Mouse (Mus musculus) heart, postnatal 0 days (tissue): ENCODE results near the gene Nlgn2. TPM values are rescaled to one million over a fixed set of nuclear protein-coding genes. Genes with fewer than 3 reads are reported as not detected.
A peak's percentile ranks its signal among the peaks of the same experiment; 100 is the strongest.

Experiments
- ATAC-seq: fragments of 200-750 bp; cut with Nextera tagmentation; 2 replicates; pipeline ENCODE4 v1.8.0; 2017; ENCODE audit warnings: low read depth, moderate number of reproducible peaks, moderate library complexity; ENCODE audit not compliant: insufficient read depth
- DNase-seq: peaks from one replicate; pipeline ENCODE4 v3.0.0-alpha.2; 2016; ENCODE audit warnings: low spot score
- H3K27ac ChIP-seq: fragments of 300-500 bp; sonication (generic); 2 replicates; pipeline ENCODE4 v1.5.1; 2014; ENCODE audit warnings: low read depth, mild to moderate bottlenecking
- H3K27me3 ChIP-seq: fragments of 300-500 bp; sonication (generic); 2 replicates; pipeline ENCODE4 v1.6.1; 2014; ENCODE audit warnings: low read length, mixed read lengths; ENCODE audit not compliant: control insufficient read depth, insufficient read depth
- H3K36me3 ChIP-seq: fragments of 300-500 bp; sonication (generic); replicated peaks from 2 replicates; pipeline ENCODE4 v1.6.1; 2014; ENCODE audit warnings: low read length, mixed read lengths; ENCODE audit not compliant: control insufficient read depth, insufficient read depth
- H3K4me1 ChIP-seq: fragments of 300-500 bp; sonication (generic); 2 replicates; pipeline ENCODE4 v1.6.1; 2014; ENCODE audit warnings: antibody characterized with exemption; ENCODE audit not compliant: control insufficient read depth, insufficient read depth
- H3K4me2 ChIP-seq: fragments of 300-500 bp; sonication (generic); 2 replicates; pipeline ENCODE4 v1.6.1; 2014; ENCODE audit warnings: low read depth, mild to moderate bottlenecking, low read length, moderate library complexity
- H3K4me3 ChIP-seq: fragments of 300-500 bp; sonication (generic); 2 replicates; pipeline ENCODE4 v1.5.1; 2014; ENCODE audit warnings: low read depth, low read length
- H3K9ac ChIP-seq: fragments of 300-500 bp; sonication (generic); replicated peaks from 2 replicates; pipeline ENCODE4 v1.6.1; 2014; ENCODE audit warnings: low read depth, low read length, mixed read lengths
- H3K9me3 ChIP-seq: fragments of 300-500 bp; sonication (generic); replicated peaks from 2 replicates; pipeline ENCODE4 v1.6.1; 2016; ENCODE audit warnings: low read length; ENCODE audit not compliant: control insufficient read depth
- CTCF ChIP-seq: IDR thresholded peaks from 2 replicates; pipeline ENCODE4 v1.5.1; 2016; ENCODE audit warnings: antibody characterized with exemption, control low read depth, low read depth
- EP300 ChIP-seq: IDR thresholded peaks from 2 replicates; pipeline ENCODE4 v1.6.1; 2016; ENCODE audit warnings: antibody characterized with exemption, low read depth
- WGBS: fragments of 180-500 bp; shearing (Covaris S2); extraction: QIAGEN DNeasy Blood & Tissue Kit; methylation state at CpG from one replicate; pipeline ENCODE4 v1.1.7; 2014; 5-methylcytosine and 5-hydroxymethylcytosine counted together
- polyA plus RNA-seq: library from polyadenylated mRNA; unstranded; fragments of >200 nt; fragmentation: Nextera tagmentation; extraction: Ambion mirVana; gene quantifications from 2 replicates; pipeline ENCODE4 v1.2.1, GENCODE M21; 2015
- total RNA-seq: library from RNA; depleted of rRNA; stranded (reverse); fragments of >200 nt; gene quantifications from 2 replicates; pipeline ENCODE4 v1.2.3, GENCODE M21; 2014; ENCODE audit warnings: low replicate concordance

Gene Nlgn2
- total and polyA plus RNA-seq, 2 experiments from 2014 or later: 0.89 to 4.5 TPM

DNA sequence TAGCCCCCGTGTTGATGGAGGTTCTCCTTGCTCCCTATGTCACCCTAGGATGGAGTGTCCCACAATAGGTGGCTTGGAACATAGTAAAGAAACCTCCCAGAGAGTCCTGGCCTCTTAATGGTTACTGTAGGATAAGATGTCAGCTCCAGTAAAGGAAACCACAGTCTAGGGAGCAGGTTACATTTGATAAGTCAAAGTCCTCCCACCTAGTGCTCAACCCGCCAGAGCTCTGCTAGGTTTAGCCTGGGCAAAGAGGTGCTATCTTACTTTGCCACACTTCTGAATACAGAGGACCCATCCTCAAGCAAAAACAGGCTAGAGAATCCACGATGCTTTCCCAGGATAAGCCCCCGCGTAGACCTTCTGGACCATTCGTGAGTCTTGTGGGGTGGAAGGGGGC lies 41.4 kb upstream of the Nlgn2 start:
- DNase-seq (no peak), ATAC-seq (no peak)
- no peaks in the 10 kb centered on the region for H3K36me3 ChIP-seq
- peaks cover 8% of the 10 kb centered on the region; the same call in 1 of the 2 replicates for H3K4me1 ChIP-seq
- H3K4me2 ChIP-seq: peak overlapping the region; percentile 81; the same call in 1 of the 2 replicates
- no peak overlapping the region for H3K27ac ChIP-seq
- no peaks in the 10 kb centered on the region for H3K9me3 ChIP-seq
- WGBS: 82% methylated on average over 6 of the region's 6 CpGs
- TF ChIP-seq EP300 (no peak), CTCF (no peak)
- H3K9ac ChIP-seq: no peak overlapping the region
- H3K4me3 ChIP-seq: 0 out of 2 replicates have a peak overlapping the region, but pooled peaks have one; percentile 58
- no peaks in the 10 kb centered on the region for H3K27me3 ChIP-seq

DNA sequence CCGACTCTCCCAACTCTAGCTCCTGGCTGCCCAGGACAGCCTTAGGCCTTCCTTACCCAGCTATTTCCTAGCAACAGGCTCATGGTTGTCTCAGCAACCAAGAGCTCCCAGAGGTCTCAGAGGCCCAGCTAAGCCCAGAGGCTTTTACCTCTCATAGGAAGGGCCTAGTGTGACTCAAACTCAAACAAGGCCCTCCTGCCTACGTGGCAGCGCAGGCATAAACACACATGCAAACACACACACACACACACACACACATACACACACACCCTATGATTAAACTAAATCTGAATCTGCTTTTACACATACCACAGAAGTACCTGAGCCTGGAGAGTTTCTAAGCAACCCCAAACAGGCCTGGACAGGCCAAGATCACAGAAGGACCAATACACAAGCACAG lies 40.8 kb upstream of the Nlgn2 start:
- H3K36me3 ChIP-seq: no peaks in the 10 kb centered on the region
- TF ChIP-seq EP300 (no peak), CTCF (no peak)
- WGBS: 69% methylated on average over 3 of the region's 3 CpGs
- H3K27me3 ChIP-seq: no peaks in the 10 kb centered on the region
- no peak overlapping the region for H3K4me3 ChIP-seq
- H3K4me2 ChIP-seq: 0 out of 2 replicates have a peak overlapping the region, but pooled peaks have one; percentile 81
- H3K4me1 ChIP-seq: peaks cover 8% of the 10 kb centered on the region; the same call in 1 of the 2 replicates
- H3K9ac ChIP-seq: no peak overlapping the region
- H3K9me3 ChIP-seq: no peaks in the 10 kb centered on the region
- no peak overlapping the region for H3K27ac ChIP-seq
- ATAC-seq (no peak), DNase-seq (no peak)

DNA sequence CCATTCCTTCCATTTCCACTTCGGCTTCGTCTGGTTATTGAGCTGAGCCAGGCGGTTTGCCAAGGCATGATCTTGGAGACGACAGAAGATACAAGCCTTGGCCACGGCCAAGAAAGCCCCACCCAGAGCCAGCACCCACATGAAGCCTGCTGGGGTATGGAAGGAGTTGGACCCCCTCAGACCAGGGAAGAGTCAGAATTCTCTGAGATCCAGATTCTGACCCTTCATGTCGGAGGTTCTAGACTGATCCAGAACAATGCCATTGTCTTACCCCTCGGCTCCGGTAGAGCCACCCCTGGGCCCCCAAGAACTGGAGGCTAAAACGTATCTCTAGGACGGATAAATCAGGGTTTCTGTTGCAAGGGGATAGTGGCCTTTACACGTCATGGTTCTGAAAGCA lies 40.3 kb upstream of the Nlgn2 start, which contains the start of gene Tmem95:
Gene Tmem95, minus strand, starts transcription at position 141 of the 400 bp plus-strand sequence.
- H3K4me3 ChIP-seq: no peak within 1 kb of the TSS
- peaks cover 8% of the 10 kb centered on the region; the same call in 1 of the 2 replicates for H3K4me1 ChIP-seq
- TF ChIP-seq EP300: no peak
- TF ChIP-seq CTCF: no peak
- no peak within 1 kb of the TSS; the same call in 1 of the 2 replicates for H3K9ac ChIP-seq
- no peaks in the 10 kb centered on the region for H3K9me3 ChIP-seq
- H3K4me2 ChIP-seq: peak within 1 kb of the TSS; percentile 81
- H3K27me3 ChIP-seq: no peaks in the 10 kb centered on the region
- no peak for ATAC-seq
- 84% methylated on average over 11 of the region's 11 CpGs for WGBS
- no peaks in the 10 kb centered on the region for H3K36me3 ChIP-seq
- H3K27ac ChIP-seq: peak within 1 kb of the TSS; percentile 79; the same call in 1 of the 2 replicates
- DNase-seq: no peak

DNA sequence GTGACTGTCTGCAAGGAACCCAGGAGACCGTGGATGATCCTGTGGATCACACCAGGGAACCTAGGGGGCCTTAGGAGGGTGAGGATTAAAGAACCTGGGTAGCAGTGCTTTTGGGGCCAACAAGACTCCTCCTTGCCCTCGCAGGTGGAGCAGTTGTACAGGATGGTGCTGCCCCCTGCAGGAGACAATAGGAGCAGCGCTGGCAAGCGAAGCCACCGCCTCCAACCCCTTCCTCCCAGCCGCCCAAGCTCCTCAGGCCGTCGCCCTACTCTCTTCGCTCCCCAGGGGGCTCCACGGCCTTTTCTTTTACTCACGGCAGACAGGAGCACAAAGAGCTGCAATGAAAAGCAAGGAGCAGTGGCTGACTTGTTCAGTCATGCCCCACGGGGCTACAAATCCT lies 39.3 kb upstream of the Nlgn2 start:
- Histone ChIP-seq H3K4me3 (no peak overlapping the region), H3K27ac (peak overlapping the region; percentile 79), H3K9ac (no peak overlapping the region; the same call in 1 of the 2 replicates), H3K36me3 (no peaks in the 10 kb centered on the region), H3K4me1 (peaks cover 8% of the 10 kb centered on the region; the same call in 1 of the 2 replicates), H3K4me2 (peak overlapping the region; percentile 46), H3K27me3 (no peaks in the 10 kb centered on the region), H3K9me3 (no peaks in the 10 kb centered on the region)
- ATAC-seq: peak; percentile 40; the same call in 1 of the 2 replicates
- TF ChIP-seq CTCF (peak; percentile 94), EP300 (no peak)
- DNase-seq: peak; percentile 87
- 5% methylated on average over 12 of the region's 12 CpGs for WGBS

DNA sequence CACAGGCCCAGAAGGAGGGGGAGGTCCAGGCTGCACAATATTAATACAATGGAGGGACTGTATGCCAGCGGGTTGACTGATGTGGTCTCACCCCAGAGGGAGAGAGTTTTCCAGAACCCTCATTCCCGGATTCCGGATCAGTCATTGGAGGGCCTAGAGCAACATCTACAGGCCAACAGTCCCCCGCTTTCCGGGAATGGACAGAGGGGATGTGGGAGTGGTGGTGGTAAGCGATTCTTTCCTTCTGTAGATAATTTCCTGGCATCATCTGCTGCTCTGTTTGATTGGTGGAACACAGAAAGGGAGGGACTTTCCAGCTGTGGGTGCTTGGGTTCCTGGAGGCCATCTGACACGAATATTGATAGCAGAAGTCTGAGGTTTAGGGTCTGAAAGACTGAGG lies 38.6 kb upstream of the Nlgn2 start:
- 40% methylated on average over 7 of the region's 7 CpGs for WGBS

DNA sequence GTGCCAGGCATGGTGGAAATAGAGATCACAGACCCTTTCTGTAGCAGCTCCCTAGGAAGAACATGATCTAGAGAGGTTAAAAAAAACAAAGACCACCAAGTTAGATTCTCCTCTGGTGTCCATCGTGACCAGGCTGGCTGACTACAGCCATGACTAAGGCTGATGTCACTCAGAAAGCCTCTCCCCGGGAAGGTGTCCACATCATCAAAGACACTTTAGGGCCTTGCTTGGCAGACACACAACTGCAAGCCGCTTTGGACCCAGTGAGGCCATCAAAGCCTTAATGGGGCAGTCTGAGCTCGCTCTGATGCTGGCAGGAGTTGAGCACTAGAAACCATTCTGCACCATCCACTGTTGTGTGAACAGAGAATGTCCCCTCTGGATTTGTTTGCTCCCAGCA lies 34.9 kb upstream of the Nlgn2 start:
- DNase-seq (no peak), ATAC-seq (no peak)
- no peaks in the 10 kb centered on the region for H3K4me1 ChIP-seq
- TF ChIP-seq EP300: no peak
- no peak for TF ChIP-seq CTCF
- H3K9me3 ChIP-seq: no peaks in the 10 kb centered on the region
- H3K36me3 ChIP-seq: no peaks in the 10 kb centered on the region
- H3K27ac ChIP-seq: no peak overlapping the region
- WGBS: 59% methylated on average over 4 of the region's 4 CpGs
- no peaks in the 10 kb centered on the region for H3K27me3 ChIP-seq
- no peak overlapping the region for H3K4me3 ChIP-seq
- no peak overlapping the region for H3K4me2 ChIP-seq
- no peak overlapping the region for H3K9ac ChIP-seq

More for the DNA sequence above, 38.6 kb upstream of the Nlgn2 start:
- ATAC-seq: peak; percentile 56
- no peaks in the 10 kb centered on the region for H3K36me3 ChIP-seq
- no peaks in the 10 kb centered on the region for H3K27me3 ChIP-seq
- H3K9ac ChIP-seq: no peak overlapping the region
- TF ChIP-seq EP300 (peak; percentile 77; the same call in 1 of the 2 replicates), CTCF (no peak; the same call in 1 of the 2 replicates)
- no peak overlapping the region for H3K4me3 ChIP-seq
- peak overlapping the region; percentile 79 for H3K27ac ChIP-seq
- H3K9me3 ChIP-seq: no peaks in the 10 kb centered on the region
- H3K4me1 ChIP-seq: peaks cover 1% of the 10 kb centered on the region; the same call in 1 of the 2 replicates
- DNase-seq: peak; percentile 74
- peak overlapping the region; percentile 46 for H3K4me2 ChIP-seq
